Mouse (Mus musculus): ENCODE data around the gene Arhgef25.

DNA sequence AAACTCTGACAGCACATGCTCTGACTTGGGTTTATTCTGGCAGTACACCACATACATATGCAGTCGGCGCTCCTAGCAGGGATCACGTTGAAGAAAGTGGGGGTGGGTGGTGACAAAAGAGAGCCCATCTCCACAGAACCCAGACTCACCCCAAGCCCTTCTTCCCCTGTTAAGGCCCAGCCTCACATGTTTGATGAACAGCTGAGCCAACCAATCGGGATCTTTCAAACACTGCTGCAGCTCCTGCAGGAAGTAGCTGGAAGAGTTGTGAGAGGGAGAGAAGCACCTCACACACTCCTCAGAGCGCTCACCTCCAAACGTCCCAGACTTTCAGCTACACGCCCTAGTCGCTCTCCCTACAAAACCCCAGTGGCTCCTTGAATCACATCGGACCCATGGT, 4.8 kb downstream of the Arhgef25 start:
- TF ChIP-seq CTCF (IDR thresholded peaks at IDR 0.05; ENCODE audit: low read depth) (no peak), EP300 (IDR thresholded peaks at IDR 0.05; ENCODE audit: low read depth) (no peak)

Measured in liver, embryonic 14.5 days (tissue).